Mouse (Mus musculus) G1E (cell line): ENCODE data around the gene Myl12a. TPM values are rescaled to one million over a fixed set of nuclear protein-coding genes. Genes with fewer than 3 reads are reported as not detected.

Experiments
- ATAC-seq: 2 replicates; pipeline ENCODE4 v1.8.0; 2016; ENCODE audit warnings: mild to moderate bottlenecking; ENCODE audit not compliant: insufficient number of reproducible peaks, poor library complexity, low FRiP score, severe bottlenecking; ENCODE audit errors: extremely low read depth
- DNase-seq: peaks from one replicate; pipeline ENCODE4 v3.0.0; 2012; ENCODE audit warnings: low spot score
- H3K27me3 ChIP-seq: 2 replicates; pipeline ENCODE4 v1.6.1; 2012; ENCODE audit warnings: mild to moderate bottlenecking, low read length, inconsistent platforms; ENCODE audit not compliant: insufficient read depth
- H3K36me3 ChIP-seq: replicated peaks from 2 replicates; pipeline ENCODE3; 2012; ENCODE audit warnings: mild to moderate bottlenecking, inconsistent platforms
- H3K4me1 ChIP-seq: 2 replicates; pipeline ENCODE4 v1.6.1; 2012; ENCODE audit warnings: low read depth, low read length, inconsistent platforms, mixed read lengths; ENCODE audit not compliant: insufficient read depth
- H3K4me3 ChIP-seq: 2 replicates; pipeline ENCODE4 v1.5.1; 2012; ENCODE audit warnings: low read depth, mild to moderate bottlenecking, inconsistent platforms, low read length, moderate library complexity, mixed read lengths
- H3K9me3 ChIP-seq: replicated peaks from 2 replicates; pipeline ENCODE4 v1.6.1; 2012; ENCODE audit warnings: inconsistent platforms
- CTCF ChIP-seq: IDR thresholded peaks from 2 replicates; pipeline ENCODE4 v1.5.1; 2012; ENCODE audit warnings: low read depth, low read length, inconsistent platforms, mixed read lengths
- GATA1 ChIP-seq: IDR thresholded peaks from 2 replicates; pipeline ENCODE4 v1.6.1; 2012; ENCODE audit warnings: borderline replicate concordance, low read length, inconsistent platforms, mixed read lengths
- GATA2 ChIP-seq: IDR thresholded peaks from 2 replicates; pipeline ENCODE4 v1.6.1; 2012; ENCODE audit warnings: low read depth, low read length, inconsistent platforms, borderline replicate concordance
- POLR2AphosphoS5 ChIP-seq: IDR thresholded peaks from 2 replicates; pipeline ENCODE4 v1.6.1; 2012; ENCODE audit warnings: low read depth, low read length, inconsistent platforms; ENCODE audit not compliant: insufficient replicate concordance
- TAL1 ChIP-seq: conservative IDR thresholded peaks from 2 replicates; pipeline ENCODE4 v1.6.1; 2012; ENCODE audit warnings: low read depth, low read length, inconsistent platforms, mixed read lengths
- polyA plus RNA-seq: library from polyadenylated mRNA; stranded (reverse); fragments of >175 nt; gene quantifications from 2 replicates; pipeline ENCODE4 v1.2.3, GENCODE M21; 2012
- total RNA-seq, 2 experiments: library from RNA; stranded (forward) in 1 of 2; stranded (reverse) in 1 of 2; fragments of 200-1000 nt in 1 of 2; fragments of >200 nt in 1 of 2; fragmentation: Nextera tagmentation in 1 of 2; gene quantifications; 2 replicates each; pipeline ENCODE4 v1.2.3; 2014 to 2017

The Myl12a gene
- total and polyA plus RNA-seq, 3 experiments, result 76.2 to 225 (median 145) TPM

- Histone ChIP-seq H3K4me1 (0 out of 2 replicates have a peak, but pooled peaks cover 2% of the 10 kb centered on the region), H3K4me3 (no peak overlapping the region), H3K36me3 (no peaks in the 10 kb centered on the region), H3K9me3 (no peaks in the 10 kb centered on the region), H3K27me3 (peaks cover 23% of the 10 kb centered on the region)
- TF ChIP-seq GATA2, result no peak
- no peak for TF ChIP-seq TAL1
- TF ChIP-seq CTCF, result no peak
- no peak for TF ChIP-seq GATA1
- TF ChIP-seq POLR2AphosphoS5, result no peak
- no peak for ATAC-seq
- no peak for DNase-seq
Observed at GRCm38 (mm10) chr17:71038812-71039211, 36.1 kb upstream of the Myl12a start.

GRCm38 (mm10) chr17:71037188-71037587 lies 34.5 kb upstream of the Myl12a start:
- Histone ChIP-seq H3K4me1 (0 out of 2 replicates have a peak, but pooled peaks cover 2% of the 10 kb centered on the region), H3K36me3 (no peaks in the 10 kb centered on the region), H3K27me3 (peaks cover 28% of the 10 kb centered on the region), H3K4me3 (no peak overlapping the region), H3K9me3 (no peaks in the 10 kb centered on the region)
- TF ChIP-seq GATA1, result no peak
- TF ChIP-seq TAL1, result no peak
- TF ChIP-seq POLR2AphosphoS5, result no peak
- no peak for TF ChIP-seq CTCF
- no peak for TF ChIP-seq GATA2
- no peak for ATAC-seq
- DNase-seq, result no peak

GRCm38 (mm10) chr17:71034472-71034871 lies 31.8 kb upstream of the Myl12a start:
- DNase-seq (no peak), ATAC-seq (no peak)
- peaks cover 17% of the 10 kb centered on the region for H3K27me3 ChIP-seq
- H3K36me3 ChIP-seq, result no peaks in the 10 kb centered on the region
- no peaks in the 10 kb centered on the region for H3K4me1 ChIP-seq
- no peak overlapping the region for H3K4me3 ChIP-seq
- H3K9me3 ChIP-seq, result no peaks in the 10 kb centered on the region
- no peak for TF ChIP-seq CTCF

GRCm38 (mm10) chr17:71032719-71033118 lies 30.0 kb upstream of the Myl12a start:
- H3K9me3 ChIP-seq, result no peaks in the 10 kb centered on the region
- H3K36me3 ChIP-seq, result no peaks in the 10 kb centered on the region
- DNase-seq (no peak), ATAC-seq (no peak)
- no peak overlapping the region for H3K4me3 ChIP-seq
- peaks cover 12% of the 10 kb centered on the region for H3K27me3 ChIP-seq
- H3K4me1 ChIP-seq, result no peaks in the 10 kb centered on the region
- no peak for TF ChIP-seq GATA2
- TF ChIP-seq POLR2AphosphoS5, result no peak
- TF ChIP-seq GATA1, result no peak
- TF ChIP-seq CTCF, result no peak
- no peak for TF ChIP-seq TAL1

GRCm38 (mm10) chr17:71027186-71027585 lies 24.5 kb upstream of the Myl12a start:
- H3K9me3 ChIP-seq, result no peaks in the 10 kb centered on the region
- H3K36me3 ChIP-seq, result no peaks in the 10 kb centered on the region
- H3K27me3 ChIP-seq, result peaks cover 17% of the 10 kb centered on the region
- no peaks in the 10 kb centered on the region for H3K4me1 ChIP-seq
- ATAC-seq (no peak), DNase-seq (no peak)
- TF ChIP-seq CTCF (no peak), POLR2AphosphoS5 (no peak), GATA2 (no peak), GATA1 (no peak), TAL1 (no peak)
- H3K4me3 ChIP-seq, result no peak overlapping the region

GRCm38 (mm10) chr17:71025922-71026321 lies 23.2 kb upstream of the Myl12a start:
- H3K27me3 ChIP-seq, result peaks cover 21% of the 10 kb centered on the region
- H3K36me3 ChIP-seq, result no peaks in the 10 kb centered on the region
- no peaks in the 10 kb centered on the region for H3K4me1 ChIP-seq
- DNase-seq, result no peak
- no peak overlapping the region for H3K4me3 ChIP-seq
- no peaks in the 10 kb centered on the region for H3K9me3 ChIP-seq
- no peak for ATAC-seq
- TF ChIP-seq CTCF (no peak), GATA2 (no peak), GATA1 (no peak), POLR2AphosphoS5 (no peak), TAL1 (no peak)

- ATAC-seq, result no peak
- Histone ChIP-seq H3K9me3 (no peaks in the 10 kb centered on the region), H3K36me3 (no peaks in the 10 kb centered on the region), H3K4me3 (no peak overlapping the region), H3K4me1 (no peaks in the 10 kb centered on the region), H3K27me3 (peaks cover 21% of the 10 kb centered on the region)
- no peak for DNase-seq
- TF ChIP-seq POLR2AphosphoS5 (no peak), TAL1 (no peak), GATA1 (no peak), GATA2 (no peak), CTCF (no peak)
Observed at GRCm38 (mm10) chr17:71024071-71024470, 21.4 kb upstream of the Myl12a start.
